Mouse (Mus musculus): ENCODE measurements at regions not wholly inside any gene's neighbourhood (a gene's known extent, or its start where the extent isn't known, plus 50 kb on each side); places are given as distances from the start of the nearest gene placed in this dataset.
A peak's percentile ranks its signal among the peaks of the same experiment; 100 is the strongest.

- DNase-seq (ENCODE audit: low spot score in 2 of 2): no peak
These were observed 146.2 kb upstream of the Nrp1 start for GRCm38 (mm10) chr8:128212223-128212622.

- DNase-seq (ENCODE audit: low spot score in 2 of 2): no peak
These were observed 144.1 kb upstream of the Nrp1 start for GRCm38 (mm10) chr8:128214256-128214655.

GRCm38 (mm10) chr8:128218886-128219285 lies 139.5 kb upstream of the Nrp1 start:
- DNase-seq (ENCODE audit: low spot score in 2 of 2): no peak

GRCm38 (mm10) chr8:128219539-128219938 lies 138.9 kb upstream of the Nrp1 start:
- DNase-seq (ENCODE audit: low spot score in 2 of 2): no peak

- DNase-seq (ENCODE audit: low spot score in 2 of 2): no peak
These were observed 135.3 kb upstream of the Nrp1 start for GRCm38 (mm10) chr8:128223092-128223491.

- no peak for DNase-seq (ENCODE audit: low spot score in 2 of 2)
These were observed 134.9 kb upstream of the Nrp1 start for GRCm38 (mm10) chr8:128223522-128223921.

GRCm38 (mm10) chr8:128225123-128225522 lies 133.3 kb upstream of the Nrp1 start:
- no peak for DNase-seq (ENCODE audit: low spot score in 2 of 2)

- DNase-seq (ENCODE audit: low spot score in 2 of 2): no peak
These were observed 123.3 kb upstream of the Nrp1 start for GRCm38 (mm10) chr8:128235071-128235470.

- no peak for DNase-seq (ENCODE audit: low spot score in 2 of 2)
These were observed 122.9 kb upstream of the Nrp1 start for GRCm38 (mm10) chr8:128235527-128235926.

GRCm38 (mm10) chr8:128236097-128236496 lies 122.3 kb upstream of the Nrp1 start:
- DNase-seq (ENCODE audit: low spot score in 2 of 2): no peak

- no peak for DNase-seq (ENCODE audit: low spot score in 2 of 2)
These were observed 119.5 kb upstream of the Nrp1 start for GRCm38 (mm10) chr8:128238948-128239347.

GRCm38 (mm10) chr8:128239783-128240182 lies 118.6 kb upstream of the Nrp1 start:
- DNase-seq (ENCODE audit: low spot score in 2 of 2): no peak

GRCm38 (mm10) chr8:128241200-128241599 lies 117.2 kb upstream of the Nrp1 start:
- no peak for DNase-seq (ENCODE audit: low spot score in 2 of 2)

GRCm38 (mm10) chr8:128242465-128243251 lies 115.7 kb upstream of the Nrp1 start:
- no peak for DNase-seq (ENCODE audit: low spot score in 2 of 2)

- DNase-seq (ENCODE audit: low spot score in 2 of 2): no peak
These were observed 106.7 kb upstream of the Nrp1 start for GRCm38 (mm10) chr8:128251723-128252122.

GRCm38 (mm10) chr8:128260836-128261235 lies 97.6 kb upstream of the Nrp1 start:
- DNase-seq (ENCODE audit: low spot score in 2 of 2): no peak

GRCm38 (mm10) chr8:128261367-128261766 lies 97.0 kb upstream of the Nrp1 start:
- DNase-seq (ENCODE audit: low spot score in 2 of 2): no peak

GRCm38 (mm10) chr8:128263251-128263947 lies 95.0 kb upstream of the Nrp1 start:
- DNase-seq (ENCODE audit: low spot score in 2 of 2): no peak

- no peak for DNase-seq (ENCODE audit: low spot score in 2 of 2)
These were observed 91.1 kb upstream of the Nrp1 start for GRCm38 (mm10) chr8:128267261-128267660.

GRCm38 (mm10) chr8:128268010-128268409 lies 90.4 kb upstream of the Nrp1 start:
- no peak for DNase-seq (ENCODE audit: low spot score in 2 of 2)

GRCm38 (mm10) chr8:128269546-128269945 lies 88.9 kb upstream of the Nrp1 start:
- no peak for DNase-seq (ENCODE audit: low spot score in 2 of 2)

- peak; percentile 39 to 40 for DNase-seq (ENCODE audit: low spot score in 2 of 2)
These were observed 85.5 kb upstream of the Nrp1 start for GRCm38 (mm10) chr8:128272866-128273344.
